Mouse (Mus musculus): ENCODE data around the gene Flvcr2.

DNA sequence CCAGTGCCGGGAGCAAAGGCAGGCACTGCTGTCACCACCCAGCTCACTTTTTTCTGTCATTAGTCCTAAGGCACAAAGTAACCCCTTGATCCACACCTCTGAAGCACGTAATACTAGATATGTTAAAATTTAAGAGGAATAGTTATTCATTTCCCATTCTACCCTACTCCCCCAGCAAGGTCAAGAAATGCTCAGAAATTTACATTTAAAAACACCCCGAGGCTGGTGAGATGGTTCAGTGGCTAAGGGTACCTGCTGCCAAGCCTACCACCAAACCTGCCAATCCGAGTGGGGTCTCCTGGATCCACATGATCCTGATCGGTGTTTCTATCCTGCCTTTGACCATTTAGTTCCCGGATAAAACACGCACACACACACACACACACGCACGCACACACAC lies 3.5 kb downstream of the Flvcr2 start:
- TF ChIP-seq CTCF (IDR thresholded peaks at IDR 0.05; ENCODE audit: borderline replicate concordance, insufficient read depth, low read depth, low read length) = no peak
- no peak for TF ChIP-seq POLR2A (IDR thresholded peaks at IDR 0.05; ENCODE audit: borderline replicate concordance, insufficient read depth, low read length)
